Mouse (Mus musculus) cerebellum, adult 9-11 months (tissue): ENCODE measurements around the gene Eme2.

Experiments used
- DNase-seq: peaks from one replicate; pipeline ENCODE4 v3.0.0; 2022

The Eme2 gene

GRCm38 (mm10) chr17:24896241-24896992, 1.5 kb upstream of the Eme2 start, which contains the start of gene Nme3:
Nme3 (plus strand) TSS chr17:24896500.
- DNase-seq: peak; percentile 82

- no peak for DNase-seq
Observed at GRCm38 (mm10) chr17:24895571-24896240, 819 bp upstream of the Eme2 start.

GRCm38 (mm10) chr17:24894061-24894994, 559 bp downstream of the Eme2 start:
- DNase-seq: peak; percentile 43

GRCm38 (mm10) chr17:24893276-24893675, 1.6 kb downstream of the Eme2 start:
- peak; percentile 52 for DNase-seq

- DNase-seq: peak; percentile 65
Observed at GRCm38 (mm10) chr17:24892785-24893184, 2.1 kb downstream of the Eme2 start.

GRCm38 (mm10) chr17:24891321-24891720, 3.6 kb downstream of the Eme2 start:
- DNase-seq: peak; percentile 88

GRCm38 (mm10) chr17:24890151-24891092, 4.5 kb downstream of the Eme2 start:
- DNase-seq: no peak

- DNase-seq: peak; percentile 27
Observed at GRCm38 (mm10) chr17:24888862-24889261, 6.0 kb downstream of the Eme2 start.

GRCm38 (mm10) chr17:24887291-24888080, 7.4 kb downstream of the Eme2 start:
- DNase-seq: peak; percentile 75

GRCm38 (mm10) chr17:24886932-24887271, 8.0 kb downstream of the Eme2 start:
- no peak for DNase-seq

GRCm38 (mm10) chr17:24886134-24886931, 8.6 kb downstream of the Eme2 start, which contains the start of the genes Nubp2 and Spsb3:
Nubp2 (minus strand) TSS chr17:24886349.
Spsb3 (plus strand) TSS chr17:24886643.
- peak; percentile 99 for DNase-seq

GRCm38 (mm10) chr17:24885356-24886133, 9.3 kb downstream of the Eme2 start:
- peak; percentile 77 for DNase-seq

- peak; percentile 46 for DNase-seq
Observed at GRCm38 (mm10) chr17:24884391-24884790, 10.5 kb downstream of the Eme2 start.

- DNase-seq: peak; percentile 39
Observed at GRCm38 (mm10) chr17:24881738-24882440, 13.0 kb downstream of the Eme2 start.

- peak; percentile 9 for DNase-seq
Observed at GRCm38 (mm10) chr17:24878531-24878930, 16.4 kb downstream of the Eme2 start.

GRCm38 (mm10) chr17:24878117-24878397, 16.8 kb downstream of the Eme2 start:
- DNase-seq: peak; percentile 23

- DNase-seq: peak; percentile 1
Observed at GRCm38 (mm10) chr17:24877336-24878116, 17.4 kb downstream of the Eme2 start.

- DNase-seq: no peak
Observed at GRCm38 (mm10) chr17:24874989-24875388, 19.9 kb downstream of the Eme2 start.
